Mouse (Mus musculus) liver, adult (tissue): ENCODE results near the gene Gbx2.

Experiments
- GATA4 ChIP-seq: IDR thresholded peaks from 2 replicates; pipeline ENCODE4 v1.6.1; 2014; ENCODE audit warnings: mild to moderate bottlenecking, low read length; ENCODE audit not compliant: insufficient replicate concordance

Gbx2 gene

GRCm38 (mm10) chr1:89899036-89899435 is 31.9 kb downstream of the Gbx2 start:
- TF ChIP-seq GATA4, result no peak

GRCm38 (mm10) chr1:89895801-89896200 is 35.2 kb downstream of the Gbx2 start:
- TF ChIP-seq GATA4, result peak; percentile 61; the same call in 1 of the 2 replicates

GRCm38 (mm10) chr1:89892281-89892680 is 38.7 kb downstream of the Gbx2 start:
- no peak for TF ChIP-seq GATA4

- TF ChIP-seq GATA4, result no peak
These were observed 39.6 kb downstream of the Gbx2 start for GRCm38 (mm10) chr1:89891400-89891799.

GRCm38 (mm10) chr1:89885696-89886095 is 45.3 kb downstream of the Gbx2 start:
- no peak for TF ChIP-seq GATA4

GRCm38 (mm10) chr1:89884335-89884734 is 46.6 kb downstream of the Gbx2 start:
- no peak for TF ChIP-seq GATA4

GRCm38 (mm10) chr1:89880834-89881233 is 50.1 kb downstream of the Gbx2 start:
- TF ChIP-seq GATA4, result no peak

- no peak for TF ChIP-seq GATA4
These were observed 50.8 kb downstream of the Gbx2 start for GRCm38 (mm10) chr1:89880193-89880592.

- no peak for TF ChIP-seq GATA4
These were observed 52.5 kb downstream of the Gbx2 start for GRCm38 (mm10) chr1:89878496-89878895.
